Mouse (Mus musculus): ENCODE results near the gene L3mbtl1.

- no peak for TF ChIP-seq EP300 (IDR thresholded peaks at IDR 0.05; ENCODE audit: low read depth)
- no peak for TF ChIP-seq CTCF (IDR thresholded peaks at IDR 0.05; ENCODE audit: low read depth)
Measured at GRCm38 (mm10) chr2:162935700-162936099, 7.6 kb upstream of the L3mbtl1 start.

All from heart, postnatal 0 days (tissue).